Mouse (Mus musculus): Measurements from ENCODE around the gene Agbl3.

The Agbl3 gene

DNA sequence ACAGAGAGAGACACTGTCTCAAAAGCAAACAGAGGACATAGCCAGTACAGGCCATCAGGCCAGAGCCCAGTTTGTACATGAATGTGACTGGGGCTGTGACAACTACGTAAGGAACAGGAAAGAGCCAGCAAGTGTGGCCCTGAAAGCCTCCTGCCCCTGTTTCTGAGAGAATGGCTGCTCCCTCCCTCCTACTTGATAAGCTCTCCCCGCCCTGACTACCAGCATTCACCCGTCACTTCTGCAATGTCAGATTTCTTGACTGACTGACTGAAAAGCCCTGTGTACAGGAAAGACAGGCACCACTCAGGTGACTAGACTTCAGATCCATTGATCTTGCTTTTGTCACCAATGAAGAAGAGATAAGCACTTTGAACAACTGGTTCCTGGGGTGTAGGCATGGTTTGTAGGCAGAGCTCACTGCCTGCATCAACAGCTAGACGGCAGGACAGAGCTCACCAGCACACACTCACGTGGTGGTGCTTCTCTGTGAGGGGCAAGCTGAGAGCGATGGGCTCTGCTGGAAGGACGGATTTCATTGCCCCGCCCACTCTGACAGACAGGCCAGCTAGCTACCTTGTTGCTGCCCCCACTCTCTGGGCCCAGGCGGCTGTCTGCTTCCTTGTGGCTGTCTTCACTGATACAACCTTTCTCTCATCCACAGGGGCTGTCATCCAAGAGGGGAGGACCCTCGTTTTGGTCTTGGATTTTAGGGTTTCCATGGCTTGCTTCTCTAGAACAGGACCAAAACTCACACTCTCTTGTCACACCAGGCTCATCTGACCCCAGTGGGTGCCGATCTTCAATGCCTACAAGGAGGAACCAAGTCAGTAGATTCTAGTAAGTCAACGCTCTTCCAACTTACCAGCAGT, 96.0 kb downstream of the Agbl3 start:
- DNase-seq = no peak

DNA sequence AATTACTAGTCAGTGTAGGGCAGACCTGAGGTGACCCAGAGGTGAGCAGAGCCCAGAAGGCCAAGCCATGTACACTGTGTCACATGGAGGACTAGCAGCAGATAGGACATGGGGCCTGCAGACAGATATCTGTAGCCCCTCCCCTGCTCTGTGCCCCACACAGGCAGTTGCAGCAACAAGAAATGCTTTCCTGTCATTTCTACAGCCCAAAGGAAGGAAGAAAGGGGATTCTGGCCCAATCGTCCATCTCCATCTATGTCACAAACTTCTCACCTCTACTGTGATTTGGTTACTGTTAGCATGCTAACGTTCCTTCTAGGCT, 96.6 kb downstream of the Agbl3 start:
- no peak for DNase-seq

- DNase-seq = peak; percentile 86 to 92
Observed at GRCm38 (mm10) chr6:34877509-34878321, 97.5 kb downstream of the Agbl3 start, which contains the start of gene Cyren. TSS of gene Cyren (minus strand) at chr6:34878060.

- DNase-seq = no peak
Observed at GRCm38 (mm10) chr6:34879101-34879740, 99.0 kb downstream of the Agbl3 start.

DNA sequence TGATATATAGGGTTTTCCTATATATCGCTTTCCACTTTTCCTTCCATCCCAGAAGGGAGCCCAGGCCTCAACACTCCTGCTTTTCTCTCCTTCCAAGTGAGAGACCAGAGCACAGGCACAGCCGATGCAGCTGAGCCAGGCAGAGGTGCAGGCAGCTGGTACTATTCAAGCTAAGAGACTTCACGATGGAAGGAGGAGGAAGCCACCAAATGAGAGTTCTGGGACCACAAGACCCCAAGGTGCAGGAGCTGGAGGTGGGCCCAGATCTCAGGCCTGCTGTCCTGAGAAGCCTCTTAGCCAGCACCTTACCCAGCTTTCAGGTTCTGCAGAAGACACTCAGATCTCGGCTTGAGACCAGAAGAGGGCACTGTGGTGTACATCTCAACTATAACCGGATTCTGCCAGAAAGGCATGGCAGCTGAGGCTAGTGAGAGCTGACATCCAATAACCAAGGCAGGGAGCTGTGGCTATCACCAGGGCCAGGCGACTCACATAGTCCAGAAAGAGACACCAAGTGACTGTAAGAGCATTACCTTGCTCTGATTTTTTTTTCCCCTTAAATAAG, 99.8 kb downstream of the Agbl3 start:
- DNase-seq = peak; percentile 58 to 64

DNA sequence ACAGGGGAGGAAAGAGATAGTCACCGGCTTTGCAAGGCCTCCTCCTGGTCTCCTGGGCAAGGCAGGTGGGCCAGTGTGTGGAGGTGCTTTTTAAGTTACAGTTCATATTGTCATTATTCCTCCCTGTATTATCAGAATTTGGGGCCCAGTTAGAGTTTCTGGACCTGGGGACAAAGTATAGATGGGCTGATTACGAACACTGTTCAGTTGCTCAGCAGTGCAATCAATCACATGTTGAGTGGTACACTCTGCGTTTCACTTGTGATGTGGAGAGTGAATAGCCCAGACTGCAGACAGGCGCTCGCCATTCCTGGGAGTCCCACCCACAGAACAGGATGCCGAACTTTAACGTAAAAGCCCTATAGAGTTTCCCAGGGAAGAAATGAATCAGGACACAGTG, 104.5 kb downstream of the Agbl3 start:
- DNase-seq = no peak

GRCm38 (mm10) chr6:34887131-34887850, 107.1 kb downstream of the Agbl3 start:
- no peak for DNase-seq

- DNase-seq = no peak
Observed at GRCm38 (mm10) chr6:34889185-34889584, 109.0 kb downstream of the Agbl3 start.

DNA sequence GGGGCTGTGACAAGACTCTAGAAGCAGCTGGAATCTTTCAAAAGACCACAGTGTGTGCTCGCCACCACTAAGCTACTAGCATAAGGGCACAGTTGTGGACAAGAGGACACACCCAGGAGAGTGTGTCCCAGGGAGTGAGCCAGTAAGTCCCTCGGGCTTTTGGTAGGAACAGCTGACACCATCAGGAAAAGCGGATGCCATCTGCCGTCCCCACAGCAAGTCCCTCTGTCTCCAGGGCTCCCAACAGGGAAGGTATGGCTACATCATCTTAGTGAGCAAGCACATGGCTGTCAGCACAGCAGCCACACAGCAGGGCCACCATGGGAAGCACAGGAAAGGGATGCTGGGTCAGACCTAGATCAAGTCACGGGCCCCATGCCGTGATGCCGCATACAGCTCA, 115.3 kb downstream of the Agbl3 start:
- peak in 1 of 2 experiments; percentile 29 for DNase-seq

GRCm38 (mm10) chr6:34896168-34896780, 116.0 kb downstream of the Agbl3 start:
- DNase-seq = no peak

GRCm38 (mm10) chr6:34899127-34899526, 118.9 kb downstream of the Agbl3 start:
- no peak for DNase-seq

DNA sequence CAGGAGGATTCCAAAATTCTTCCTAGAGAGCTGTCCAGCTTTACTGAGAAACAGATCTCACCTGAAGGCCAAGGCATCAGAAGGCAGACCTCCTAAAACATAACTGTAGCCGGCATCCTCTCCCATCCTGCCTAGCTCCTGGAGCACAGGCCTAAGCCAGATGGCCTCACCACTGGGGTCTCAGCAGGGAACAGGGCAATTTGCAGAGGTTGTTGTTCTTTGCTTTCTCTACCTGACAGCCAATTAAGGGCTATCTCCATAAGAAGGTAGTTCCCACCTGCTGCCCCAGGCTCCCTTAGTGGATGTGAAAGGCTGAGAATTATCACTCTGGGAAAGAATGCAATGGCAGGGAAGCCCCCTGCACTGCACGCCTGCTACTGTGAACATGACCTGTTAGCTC, 120.8 kb downstream of the Agbl3 start:
- peak; percentile 54 for DNase-seq

DNA sequence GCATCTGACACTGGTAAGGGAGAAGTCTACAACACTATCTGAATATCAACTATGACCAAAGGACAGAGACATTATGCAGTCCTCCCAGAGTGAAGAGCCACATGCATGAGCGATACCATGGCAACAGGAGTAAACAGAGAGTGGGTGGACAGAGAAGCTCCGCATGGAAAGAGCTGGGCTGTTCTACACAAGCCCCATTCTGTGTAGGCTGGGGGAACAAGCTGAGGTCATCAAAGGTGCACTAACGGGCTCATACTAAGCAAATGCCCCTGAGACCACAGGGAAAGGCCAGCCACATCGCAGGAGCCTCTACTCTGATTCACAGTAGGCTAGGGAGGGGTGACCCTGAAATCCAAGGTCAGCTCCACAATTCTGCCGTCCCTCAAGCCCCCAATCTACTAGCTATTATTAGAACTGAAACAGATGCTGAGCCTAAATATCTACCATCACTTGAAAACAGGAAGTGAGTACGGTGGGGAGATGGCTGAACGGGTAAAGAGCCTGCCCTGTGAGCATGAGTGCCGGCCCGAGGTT, 121.7 kb downstream of the Agbl3 start:
- no peak for DNase-seq

DNA sequence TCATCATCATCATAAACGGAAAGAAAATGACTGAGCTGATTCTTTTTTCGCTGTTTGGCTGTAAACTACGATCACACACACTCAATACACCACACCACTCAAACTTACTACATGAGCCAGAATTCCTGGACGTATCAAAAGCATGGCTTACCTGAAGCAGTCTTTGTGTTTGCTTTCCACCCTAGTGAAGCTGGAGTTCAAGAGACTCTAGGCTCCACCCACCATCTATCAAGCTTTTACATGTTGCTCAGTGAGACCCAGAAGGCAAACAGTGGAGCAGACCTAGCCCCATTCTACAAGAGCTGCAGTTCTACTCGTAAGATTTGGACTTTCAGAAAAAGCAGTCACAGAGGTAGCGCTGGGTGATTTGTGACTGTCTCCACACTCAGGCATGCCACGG, 122.3 kb downstream of the Agbl3 start:
- DNase-seq = no peak

DNA sequence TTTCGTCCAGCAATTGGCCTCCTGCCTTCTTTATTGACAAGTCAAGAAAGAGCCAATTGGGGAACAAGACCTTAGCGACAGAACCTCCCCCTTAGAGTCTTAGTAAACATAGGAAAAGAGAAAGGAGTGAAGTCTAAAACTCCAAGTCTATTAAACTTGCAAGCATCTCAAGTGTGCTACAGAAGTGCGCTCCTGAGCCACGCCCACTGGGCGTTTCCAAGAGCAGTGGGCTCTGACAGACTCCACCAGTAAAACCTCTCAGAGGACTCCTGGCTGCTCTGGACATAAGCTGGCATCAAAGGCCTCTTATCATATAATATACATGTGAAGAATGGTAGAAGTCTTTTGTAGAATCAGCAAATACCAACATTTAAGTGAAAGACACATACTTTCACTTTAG, 123.2 kb downstream of the Agbl3 start:
- DNase-seq = no peak

GRCm38 (mm10) chr6:34903851-34904250, 123.6 kb downstream of the Agbl3 start:
- DNase-seq = no peak

- no peak for DNase-seq
Observed at GRCm38 (mm10) chr6:34904361-34904760, 124.1 kb downstream of the Agbl3 start.

DNA sequence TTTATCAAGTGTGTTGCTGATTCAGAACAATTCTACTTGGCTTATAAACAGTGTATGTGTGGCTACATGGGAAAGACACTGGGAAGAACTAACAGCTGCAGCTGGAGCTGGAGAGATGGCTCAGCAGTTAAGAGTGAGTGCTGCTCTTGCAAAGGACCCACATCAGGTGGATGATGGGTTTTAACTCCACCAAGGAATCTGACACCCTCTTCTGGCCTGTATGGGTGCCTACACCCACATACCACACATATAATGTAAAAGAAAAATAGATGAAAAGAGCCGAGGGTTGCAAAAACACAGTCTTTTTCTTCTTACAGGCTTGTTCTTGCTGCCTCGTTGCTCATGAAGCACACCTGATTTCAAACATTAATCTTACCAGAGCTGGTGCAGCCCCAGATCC, 125.9 kb downstream of the Agbl3 start:
- DNase-seq = no peak

DNA sequence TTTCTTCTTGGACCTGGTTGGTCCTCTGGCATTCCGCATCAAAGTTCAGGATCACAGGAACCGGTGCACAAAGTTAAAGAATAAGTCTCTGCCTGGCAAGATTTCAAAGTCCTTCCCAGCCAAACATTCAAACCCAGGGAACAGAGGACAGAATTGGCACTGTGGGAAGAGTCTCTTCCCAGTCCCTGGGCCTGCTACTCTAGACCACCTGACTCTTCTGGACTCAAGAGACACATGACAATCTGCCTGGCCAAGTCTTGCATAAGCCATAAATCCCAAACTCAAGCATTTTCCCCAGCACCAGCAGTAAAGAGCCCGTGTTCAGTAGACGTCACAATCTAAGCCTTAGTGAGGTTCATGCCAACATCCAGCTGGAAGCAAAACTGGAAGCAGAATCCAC, 126.4 kb downstream of the Agbl3 start:
- no peak for DNase-seq

- DNase-seq = no peak
Observed at GRCm38 (mm10) chr6:34907121-34907614, 126.9 kb downstream of the Agbl3 start.

- no peak for DNase-seq
Observed at GRCm38 (mm10) chr6:34907696-34908260, 127.5 kb downstream of the Agbl3 start.
